Mouse (Mus musculus) hindbrain, postnatal 0 days (tissue): ENCODE measurements at regions not wholly inside any gene's neighbourhood (a gene's known extent, or its start where the extent isn't known, plus 50 kb on each side); places are given as distances from the start of the nearest gene placed in this dataset.

Experiments used
- ATAC-seq: fragments of 200-750 bp; cut with Nextera tagmentation; 2 replicates; pipeline ENCODE4 v1.8.0; 2017; ENCODE audit warnings: mild to moderate bottlenecking, moderate TSS enrichment, moderate library complexity
- DNase-seq: peaks from one replicate; pipeline ENCODE4 v3.0.0-alpha.2; 2015; ENCODE audit warnings: low spot score
- H3K27ac ChIP-seq: fragments of 300-500 bp; sonication (generic); 2 replicates; pipeline ENCODE4 v1.5.1; 2014; ENCODE audit warnings: mild to moderate bottlenecking
- H3K27me3 ChIP-seq: fragments of 300-500 bp; sonication (generic); 2 replicates; pipeline ENCODE4 v1.6.1; 2014; ENCODE audit warnings: low read length, mixed read lengths; ENCODE audit not compliant: insufficient read depth
- H3K36me3 ChIP-seq: fragments of 300-500 bp; sonication (generic); 2 replicates; pipeline ENCODE4 v1.6.1; 2014; ENCODE audit warnings: low read length, mixed read lengths; ENCODE audit not compliant: insufficient read depth
- H3K4me1 ChIP-seq: fragments of 300-500 bp; sonication (generic); 2 replicates; pipeline ENCODE4 v1.6.1; 2014; ENCODE audit warnings: antibody characterized with exemption, low read length, mixed read lengths; ENCODE audit not compliant: insufficient read depth
- H3K4me2 ChIP-seq: fragments of 300-500 bp; sonication (generic); 2 replicates; pipeline ENCODE4 v1.6.1; 2014; ENCODE audit warnings: low read depth, mild to moderate bottlenecking, low read length, moderate library complexity, mixed read lengths
- H3K4me3 ChIP-seq: fragments of 300-500 bp; sonication (generic); 2 replicates; pipeline ENCODE4 v1.5.1; 2014; ENCODE audit warnings: low read length
- H3K9ac ChIP-seq: fragments of 300-500 bp; sonication (generic); replicated peaks from 2 replicates; pipeline ENCODE4 v1.6.1; 2014; ENCODE audit warnings: mild to moderate bottlenecking, low read length, moderate library complexity, mixed read lengths
- H3K9me3 ChIP-seq: fragments of 300-500 bp; sonication (generic); 2 replicates; pipeline ENCODE4 v1.6.1; 2016; ENCODE audit warnings: low read length, mixed read lengths
- CTCF ChIP-seq: IDR thresholded peaks from 2 replicates; pipeline ENCODE4 v1.5.1; 2016; ENCODE audit warnings: antibody characterized with exemption, control low read depth, low read depth
- WGBS: fragments of 180-500 bp; shearing (Covaris S2); extraction: QIAGEN DNeasy Blood & Tissue Kit; methylation state at CpG from one replicate; pipeline ENCODE4 v1.1.7; 2014; 5-methylcytosine and 5-hydroxymethylcytosine counted together

- no peak overlapping the region for H3K4me3 ChIP-seq
- H3K27me3 ChIP-seq: no peaks in the 10 kb centered on the region
- DNase-seq: no peak
- no peaks in the 10 kb centered on the region for H3K9me3 ChIP-seq
- TF ChIP-seq CTCF: no peak
- no peak overlapping the region for H3K27ac ChIP-seq
- H3K4me1 ChIP-seq: no peaks in the 10 kb centered on the region
- H3K36me3 ChIP-seq: no peaks in the 10 kb centered on the region
- 59% methylated on average over 2 of the region's 2 CpGs for WGBS
- ATAC-seq: no peak
- no peak overlapping the region for H3K9ac ChIP-seq
- H3K4me2 ChIP-seq: no peak overlapping the region
These were observed 248.5 kb upstream of the Pom121l12 start for GRCm38 (mm10) chr11:14350444-14351135.

- DNase-seq (no peak), ATAC-seq (no peak)
- H3K36me3 ChIP-seq: no peaks in the 10 kb centered on the region
- TF ChIP-seq CTCF: no peak
- no peak overlapping the region for H3K27ac ChIP-seq
- no peaks in the 10 kb centered on the region for H3K27me3 ChIP-seq
- no peak overlapping the region for H3K4me3 ChIP-seq
- H3K9ac ChIP-seq: no peak overlapping the region
- WGBS: 33% methylated on average over 1 of the region's 1 CpGs
- no peak overlapping the region for H3K4me2 ChIP-seq
- H3K9me3 ChIP-seq: no peaks in the 10 kb centered on the region
- no peaks in the 10 kb centered on the region for H3K4me1 ChIP-seq
These were observed 220.6 kb upstream of the Pom121l12 start for GRCm38 (mm10) chr11:14378512-14378911.

GRCm38 (mm10) chr11:14379763-14380571, 219.1 kb upstream of the Pom121l12 start:
- Histone ChIP-seq H3K27me3 (no peaks in the 10 kb centered on the region), H3K9ac (no peak overlapping the region), H3K36me3 (no peaks in the 10 kb centered on the region), H3K4me2 (no peak overlapping the region), H3K27ac (no peak overlapping the region), H3K4me3 (no peak overlapping the region), H3K9me3 (no peaks in the 10 kb centered on the region), H3K4me1 (no peaks in the 10 kb centered on the region)
- WGBS: 27% methylated on average over 11 of the region's 11 CpGs
- no peak for TF ChIP-seq CTCF
- ATAC-seq (peak; percentile 61; the same call in 1 of the 2 replicates), DNase-seq (peak; percentile 19)

GRCm38 (mm10) chr11:14380572-14380958, 218.5 kb upstream of the Pom121l12 start:
- no peaks in the 10 kb centered on the region for H3K27me3 ChIP-seq
- no peak overlapping the region for H3K4me2 ChIP-seq
- no peak overlapping the region for H3K27ac ChIP-seq
- TF ChIP-seq CTCF: no peak
- H3K4me3 ChIP-seq: no peak overlapping the region
- DNase-seq (no peak), ATAC-seq (no peak)
- H3K36me3 ChIP-seq: no peaks in the 10 kb centered on the region
- no peak overlapping the region for H3K9ac ChIP-seq
- 85% methylated on average over 1 of the region's 1 CpGs for WGBS
- no peaks in the 10 kb centered on the region for H3K9me3 ChIP-seq
- H3K4me1 ChIP-seq: no peaks in the 10 kb centered on the region

DNA sequence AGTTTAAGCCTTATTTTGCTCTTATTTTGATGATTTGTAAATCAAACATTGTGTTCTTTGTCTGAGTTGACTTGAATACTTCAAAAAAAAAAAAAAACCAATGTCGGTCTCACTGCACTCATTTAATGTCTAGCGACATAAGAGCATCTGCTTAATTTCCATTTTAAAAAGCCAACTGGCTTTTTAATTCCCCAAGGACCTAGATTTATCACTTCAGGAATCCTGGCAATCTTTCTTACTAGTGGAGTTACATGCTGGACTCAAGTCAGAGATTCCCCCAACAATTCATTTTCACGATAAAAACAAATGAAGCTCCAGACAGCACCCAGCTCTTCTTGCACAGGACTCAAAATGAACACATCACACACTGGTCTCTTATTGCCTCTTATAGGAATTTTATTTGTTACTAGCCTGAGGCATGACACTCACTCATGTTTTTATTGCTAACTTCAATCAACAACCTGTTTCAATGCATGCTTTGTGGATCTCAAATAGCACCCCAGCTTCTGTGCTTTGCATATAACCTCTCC, 212.0 kb upstream of the Pom121l12 start:
- Histone ChIP-seq H3K9me3 (no peaks in the 10 kb centered on the region), H3K9ac (no peak overlapping the region), H3K4me3 (no peak overlapping the region), H3K4me2 (no peak overlapping the region), H3K27ac (no peak overlapping the region), H3K36me3 (no peaks in the 10 kb centered on the region), H3K27me3 (no peaks in the 10 kb centered on the region), H3K4me1 (no peaks in the 10 kb centered on the region)
- DNase-seq (peak; percentile 35), ATAC-seq (no peak)
- 25% methylated on average over 3 of the region's 3 CpGs for WGBS
- TF ChIP-seq CTCF: no peak

GRCm38 (mm10) chr11:14387720-14388119, 211.4 kb upstream of the Pom121l12 start:
- H3K4me1 ChIP-seq: no peaks in the 10 kb centered on the region
- H3K27ac ChIP-seq: no peak overlapping the region
- ATAC-seq (no peak), DNase-seq (no peak)
- H3K9ac ChIP-seq: no peak overlapping the region
- H3K4me3 ChIP-seq: no peak overlapping the region
- H3K4me2 ChIP-seq: no peak overlapping the region
- H3K36me3 ChIP-seq: no peaks in the 10 kb centered on the region
- 54% methylated on average over 5 of the region's 5 CpGs for WGBS
- H3K27me3 ChIP-seq: no peaks in the 10 kb centered on the region
- no peaks in the 10 kb centered on the region for H3K9me3 ChIP-seq
- no peak for TF ChIP-seq CTCF
